Mouse (Mus musculus): ENCODE data around the gene St6galnac1.

DNA sequence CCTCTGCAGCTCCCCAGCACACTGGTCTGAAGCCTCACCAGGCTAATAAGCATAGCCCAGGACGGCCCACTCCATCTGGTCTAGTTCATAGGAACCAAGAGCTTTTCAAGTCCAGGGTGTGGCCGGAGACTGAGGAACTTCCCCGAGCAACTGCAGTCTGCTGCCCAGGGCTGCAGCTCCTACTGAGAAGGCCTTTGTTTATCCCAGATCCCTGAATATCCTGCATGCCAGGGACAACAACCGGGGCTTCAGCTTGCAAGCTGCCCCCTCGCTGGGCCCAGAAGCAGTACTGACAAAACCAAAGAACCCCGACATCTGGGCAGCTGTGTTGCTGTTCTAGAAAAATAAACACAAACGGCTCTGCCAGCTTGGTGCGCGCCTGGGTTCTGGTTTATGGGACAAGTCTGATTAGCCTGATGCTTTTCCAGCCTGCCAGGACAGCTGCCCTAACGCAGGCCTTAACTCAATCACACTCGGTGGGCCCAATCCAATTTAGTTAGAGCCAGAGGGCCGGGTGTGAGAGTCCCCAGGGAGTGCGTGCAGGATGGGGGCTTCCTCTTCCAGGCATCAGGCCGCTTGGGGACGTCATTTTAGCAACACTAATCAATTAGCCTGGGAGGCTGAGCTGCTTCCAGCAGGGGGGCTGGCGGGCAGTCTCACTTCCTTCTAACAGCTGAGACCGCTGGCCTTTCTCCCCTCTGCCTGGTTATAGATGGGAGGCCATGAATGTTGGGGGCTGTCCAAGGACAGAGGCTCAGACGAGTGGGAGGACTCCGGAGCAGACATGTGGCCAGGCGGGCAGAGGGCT is 39.0 kb upstream of the St6galnac1 start:
- TF ChIP-seq HCFC1 (IDR thresholded peaks at IDR 0.05; ENCODE audit: borderline replicate concordance, insufficient read depth, low read length) (no peak), CHD2 (IDR thresholded peaks at IDR 0.05; ENCODE audit: low read depth, low read length) (no peak), ZC3H11A (IDR thresholded peaks at IDR 0.05; ENCODE audit: borderline replicate concordance, low read depth, low read length) (no peak), ZNF384 (IDR thresholded peaks at IDR 0.05; ENCODE audit: low read depth, low read length) (no peak), MAFK (IDR thresholded peaks at IDR 0.05; ENCODE audit: insufficient read depth, low read depth, low read length) (no peak)
